Mouse (Mus musculus) ES-Bruce4 (cell line): ENCODE results near the gene Mrpl1.

Source experiments
- CTCF ChIP-seq: IDR thresholded peaks from one replicate; pipeline ENCODE4 v1.8.1; 2011; ENCODE audit warnings: low read depth, low read length
- POLR2A ChIP-seq: IDR thresholded peaks from one replicate; pipeline ENCODE4 v1.8.1; 2011; ENCODE audit warnings: low read length; ENCODE audit not compliant: insufficient read depth

GRCm38 (mm10) chr5:96183211-96183610, 26.1 kb upstream of the Mrpl1 start:
- TF ChIP-seq CTCF, result no peak
- TF ChIP-seq POLR2A, result no peak
